Mouse (Mus musculus) MEL (cell line): ENCODE data around the gene Gm20708. TPM values are rescaled to one million over a fixed set of nuclear protein-coding genes. Genes with fewer than 3 reads are reported as not detected.
"Not testable (repeated sequence)": the region's sequence is repeated elsewhere in the genome, so short reads cannot be mapped to it uniquely, and the experiment has no call there.

Experiments
- DNase-seq: peaks from one replicate; pipeline ENCODE4 v3.0.0; 2011; ENCODE audit warnings: low read depth, low spot score
- H3K27ac ChIP-seq: 2 replicates; pipeline ENCODE4 v1.5.1; 2012; ENCODE audit warnings: low read depth, mild to moderate bottlenecking, control low read depth, low read length, moderate library complexity; ENCODE audit not compliant: control insufficient read depth
- H3K27me3 ChIP-seq, 2 experiments: fragments of 150-350 bp in 1 of 2; sonication (generic) in 1 of 2; 2 replicates each; pipeline ENCODE4 v1.6.1; 2012; ENCODE audit warnings: low read length in 2 of 2, mild to moderate bottlenecking in 2 of 2, improper control_type of control experiment in 1 of 2, moderate library complexity in 1 of 2; ENCODE audit not compliant: insufficient read depth in 2 of 2, control insufficient read depth in 1 of 2
- H3K36me3 ChIP-seq, 2 experiments: 2 replicates each; pipeline ENCODE4 v1.6.1; 2012 to 2014; ENCODE audit warnings: low read length in 2 of 2, improper control_type of control experiment in 1 of 2, inconsistent platforms in 1 of 2, mild to moderate bottlenecking in 1 of 2; ENCODE audit not compliant: insufficient read depth in 2 of 2, control insufficient read depth in 1 of 2
- H3K4me1 ChIP-seq, 2 experiments: fragments of 150-350 bp in 1 of 2; sonication (generic) in 1 of 2; 2 replicates each; pipeline ENCODE4 v1.6.1; 2012; ENCODE audit warnings: low read length in 2 of 2, improper control_type of control experiment in 1 of 2, mild to moderate bottlenecking in 1 of 2; ENCODE audit not compliant: insufficient read depth in 2 of 2, control insufficient read depth in 1 of 2
- H3K4me3 ChIP-seq, 2 experiments: fragments of 150-350 bp in 1 of 2; sonication (generic) in 1 of 2; 2 replicates each; pipeline ENCODE4 v1.5.1; 2012; ENCODE audit warnings: low read depth in 2 of 2, low read length in 2 of 2, mild to moderate bottlenecking in 2 of 2, moderate library complexity in 2 of 2, control low read depth in 1 of 2, improper control_type of control experiment in 1 of 2; ENCODE audit not compliant: control insufficient read depth in 1 of 2, insufficient read depth in 1 of 2
- H3K79me2 ChIP-seq: 2 replicates; pipeline ENCODE4 v1.6.1; 2012; ENCODE audit warnings: mild to moderate bottlenecking, low read length, moderate library complexity; ENCODE audit not compliant: control insufficient read depth, poor library complexity, insufficient read depth
- H3K9ac ChIP-seq: 2 replicates; pipeline ENCODE4 v1.6.1; 2012; ENCODE audit warnings: low read depth, mild to moderate bottlenecking, control low read depth, low read length, moderate library complexity; ENCODE audit not compliant: control insufficient read depth, poor library complexity, severe bottlenecking
- H3K9me3 ChIP-seq: fragments of 150-350 bp; sonication (generic); replicated peaks from 2 replicates; pipeline ENCODE4 v1.6.1; 2012; ENCODE audit warnings: mild to moderate bottlenecking, low read length, improper control_type of control experiment, moderate library complexity; ENCODE audit not compliant: insufficient read depth
- EP300 ChIP-seq, 2 experiments: IDR thresholded peaks; 2 replicates each; pipeline ENCODE4 v1.6.1; 2011; ENCODE audit warnings: improper control_type of control experiment in 2 of 2, low read length in 2 of 2, low read depth in 1 of 2, mild to moderate bottlenecking in 1 of 2
- ETS1 ChIP-seq: IDR thresholded peaks from 2 replicates; pipeline ENCODE4 v1.6.1; 2012; ENCODE audit warnings: low read depth, mild to moderate bottlenecking, inconsistent platforms, low read length, improper control_type of control experiment, moderate library complexity
- GABPA ChIP-seq: IDR thresholded peaks from 2 replicates; pipeline ENCODE4 v1.6.1; 2012; ENCODE audit warnings: low read depth, mild to moderate bottlenecking, inconsistent platforms, low read length, improper control_type of control experiment, moderate library complexity
- MAX ChIP-seq: IDR thresholded peaks from 2 replicates; pipeline ENCODE4 v1.6.1; 2011; ENCODE audit warnings: low read length, improper control_type of control experiment
- MYB ChIP-seq: IDR thresholded peaks from 2 replicates; pipeline ENCODE4 v1.6.1; 2011; ENCODE audit warnings: mild to moderate bottlenecking, low read depth, low read length, improper control_type of control experiment
- POLR2A ChIP-seq, 2 experiments: IDR thresholded peaks; 2 replicates each; pipeline ENCODE4 v1.6.1; 2011 to 2012; ENCODE audit warnings: low read length in 2 of 2, mild to moderate bottlenecking in 2 of 2, control low read depth in 1 of 2, improper control_type of control experiment in 1 of 2, low read depth in 1 of 2, moderate library complexity in 1 of 2; ENCODE audit not compliant: control insufficient read depth in 1 of 2, insufficient read depth in 1 of 2, poor library complexity in 1 of 2
- POLR2AphosphoS2 ChIP-seq: IDR thresholded peaks from 2 replicates; pipeline ENCODE4 v1.6.1; 2011; ENCODE audit warnings: low read length, improper control_type of control experiment
- POLR2AphosphoS5 ChIP-seq: IDR thresholded peaks from 2 replicates; pipeline ENCODE4 v1.6.1; 2012; ENCODE audit warnings: low read depth, borderline replicate concordance, mild to moderate bottlenecking, inconsistent platforms, low read length, moderate library complexity, mixed read lengths
- USF1 ChIP-seq: IDR thresholded peaks from 2 replicates; pipeline ENCODE4 v1.6.1; 2014; ENCODE audit warnings: low read depth, mild to moderate bottlenecking, inconsistent platforms, low read length, improper control_type of control experiment, moderate library complexity
- USF2 ChIP-seq, 2 experiments: IDR thresholded peaks; 2 replicates each; pipeline ENCODE4 v1.6.1; 2011 to 2012; ENCODE audit warnings: improper control_type of control experiment in 2 of 2, low read length in 2 of 2, borderline replicate concordance in 1 of 2, inconsistent platforms in 1 of 2, low read depth in 1 of 2, mild to moderate bottlenecking in 1 of 2; ENCODE audit not compliant: insufficient read depth in 1 of 2
- ZC3H11A ChIP-seq: IDR thresholded peaks from 2 replicates; pipeline ENCODE4 v1.6.1; 2012; ENCODE audit warnings: low read depth, mild to moderate bottlenecking, inconsistent platforms, low read length, improper control_type of control experiment
- ZKSCAN1 ChIP-seq: IDR thresholded peaks from 2 replicates; pipeline ENCODE4 v1.6.1; 2012; ENCODE audit warnings: low read depth, mild to moderate bottlenecking, inconsistent platforms, low read length, improper control_type of control experiment, moderate library complexity
- polyA plus RNA-seq, 2 experiments: library from polyadenylated mRNA; stranded (reverse) in 1 of 2; unstranded in 1 of 2; fragments of >175 nt in 1 of 2; fragments of >200 nt in 1 of 2; gene quantifications; 2 replicates each; pipeline versions ENCODE4 v1.2.1 to v1.2.4; 2012; ENCODE audit warnings: low replicate concordance in 2 of 2, low read depth in 1 of 2; ENCODE audit not compliant: insufficient read length in 2 of 2, insufficient read depth in 1 of 2, missing spikeins in 1 of 2
- total RNA-seq: library from RNA; depleted of rRNA; stranded (reverse); fragments of 300-350 nt; gene quantifications from 2 replicates; pipeline ENCODE4 v1.2.3, GENCODE M21; 2012

The Gm20708 gene
- total and polyA plus RNA-seq, 3 experiments, result 0.70 to 0.85 TPM; not detected in 1

DNA sequence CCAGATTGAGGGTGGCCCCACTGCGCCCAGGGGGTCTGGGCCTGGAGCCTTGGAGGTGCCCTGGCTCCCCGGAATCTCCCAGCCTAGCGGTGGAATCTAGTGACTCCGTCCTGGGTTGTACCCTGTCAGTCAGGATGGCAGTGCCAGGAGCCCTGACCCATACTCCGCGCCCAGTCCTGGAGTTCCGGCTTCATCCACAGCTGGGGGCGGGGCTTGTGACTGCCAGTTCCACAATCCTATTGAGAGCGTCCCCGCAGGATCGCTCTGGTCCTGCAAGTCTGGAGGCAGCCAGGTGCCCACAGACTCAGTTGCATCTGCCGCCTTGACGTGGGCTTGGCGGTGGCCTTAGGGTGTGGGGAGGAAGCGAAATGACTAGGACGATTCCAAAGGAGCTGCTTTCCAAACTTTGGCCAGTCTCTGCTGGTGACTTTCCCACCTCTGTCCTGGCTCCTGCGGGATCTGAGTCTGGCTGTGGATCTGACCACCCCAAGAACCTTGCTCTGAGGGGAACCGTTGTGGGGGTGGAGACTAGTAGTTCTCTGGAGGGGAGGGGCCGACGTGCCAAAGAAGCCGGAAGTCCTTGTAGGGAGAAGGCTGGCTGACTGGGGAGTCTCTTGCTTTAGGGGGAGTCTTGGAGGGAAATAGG lies 1.1 kb downstream of the Gm20708 start (continued):
- TF ChIP-seq MAX, result peak; percentile 8; the same call in 1 of the 2 replicates
- TF ChIP-seq ETS1, result no peak
- TF ChIP-seq USF2 (IDR thresholded peaks at IDR 0.05; ENCODE audit: borderline replicate concordance in 1 of 2, insufficient read depth in 1 of 2, low read depth in 1 of 2, low read length in 2 of 2), result no peak

DNA sequence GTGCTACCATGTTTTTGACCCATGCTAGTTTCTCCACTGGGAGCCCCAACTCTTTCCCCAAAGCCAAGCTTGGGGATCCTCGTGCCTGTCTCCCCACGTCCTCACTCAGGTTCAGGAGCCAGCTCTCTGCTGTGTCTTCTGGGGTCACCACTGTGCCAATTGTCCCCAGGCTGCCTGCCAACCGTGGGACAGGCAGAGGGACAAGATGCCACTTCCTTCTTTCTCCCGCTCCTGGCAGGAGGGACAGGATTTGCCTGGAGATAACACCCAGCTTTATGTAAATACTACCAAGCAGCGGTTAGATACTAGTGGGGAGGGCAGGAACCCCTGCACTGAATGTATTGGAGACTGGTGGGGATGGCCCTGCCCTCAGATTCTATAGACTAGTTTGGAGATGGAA lies 4.4 kb downstream of the Gm20708 start:
- no peak overlapping the region for H3K4me3 ChIP-seq
- H3K9ac ChIP-seq, result no peak overlapping the region
- no peaks in the 10 kb centered on the region for H3K27me3 ChIP-seq
- H3K9me3 ChIP-seq, result no peaks in the 10 kb centered on the region
- peaks cover 4 to 11% of the 10 kb centered on the region in 2 experiments for H3K4me1 ChIP-seq
- H3K27ac ChIP-seq, result no peak overlapping the region
- DNase-seq, result peak; percentile 30
- H3K36me3 ChIP-seq, result peaks cover 3 to 8% of the 10 kb centered on the region in 2 experiments; a peak in 2 of 4 replicates
- no peak for TF ChIP-seq ZKSCAN1
- TF ChIP-seq POLR2AphosphoS5, result no peak
- no peak for TF ChIP-seq POLR2A (IDR thresholded peaks at IDR 0.05; ENCODE audit: control insufficient read depth in 1 of 2, insufficient read depth in 1 of 2, low read depth in 1 of 2, low read length in 2 of 2, poor library complexity in 1 of 2)
- TF ChIP-seq USF1, result no peak
- H3K79me2 ChIP-seq, result peaks cover 36% of the 10 kb centered on the region

DNA sequence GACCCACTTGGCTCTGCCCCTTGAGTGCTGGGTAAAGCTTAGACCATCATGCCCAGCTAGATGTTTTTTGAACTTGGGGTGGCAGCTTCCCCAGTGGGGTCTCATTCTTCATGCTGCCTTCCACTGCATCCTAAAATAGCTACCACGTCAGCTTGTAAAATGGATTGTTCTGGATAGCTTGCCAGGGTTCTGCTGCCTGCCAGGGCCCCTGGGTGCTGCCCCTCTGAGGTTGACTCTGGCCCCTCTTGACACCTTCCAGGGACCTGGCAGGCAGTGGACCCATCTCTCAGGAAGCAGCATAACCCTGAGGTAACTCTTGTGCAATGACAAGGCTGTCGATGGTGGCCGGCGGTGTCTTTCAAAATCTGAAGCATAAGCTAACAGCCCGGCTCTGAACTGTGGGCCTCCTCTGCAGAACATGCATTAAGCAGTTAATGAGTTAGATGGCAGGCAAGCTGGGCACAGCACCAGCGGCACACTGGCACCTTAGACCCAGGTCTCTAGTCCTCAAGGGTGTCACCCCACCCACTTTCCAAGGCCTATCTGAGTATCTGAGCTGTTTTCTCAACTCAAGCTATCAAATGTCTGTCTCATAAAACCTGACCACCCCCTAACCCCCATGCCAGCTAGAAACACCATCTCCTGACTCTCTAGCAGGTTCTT lies 5.4 kb downstream of the Gm20708 start:
- peaks cover 32% of the 10 kb centered on the region for H3K79me2 ChIP-seq
- H3K27me3 ChIP-seq, result no peaks in the 10 kb centered on the region
- no peak overlapping the region for H3K4me3 ChIP-seq
- H3K36me3 ChIP-seq, result peaks cover 5% of the 10 kb centered on the region in 2 experiments; a peak in 3 of 4 replicates
- peak; percentile 19 for DNase-seq
- H3K4me1 ChIP-seq, result peaks cover 0 to 9% of the 10 kb centered on the region in 2 experiments; a peak in 3 of 4 replicates
- H3K9ac ChIP-seq, result no peak overlapping the region
- no peak overlapping the region for H3K27ac ChIP-seq
- no peaks in the 10 kb centered on the region for H3K9me3 ChIP-seq
- TF ChIP-seq GABPA (no peak), MYB (peak; percentile 23; the same call in 1 of the 2 replicates), POLR2A (IDR thresholded peaks at IDR 0.05; ENCODE audit: control insufficient read depth in 1 of 2, insufficient read depth in 1 of 2, low read depth in 1 of 2, low read length in 2 of 2, poor library complexity in 1 of 2) (peak in 1 of 2 experiments; percentile 18; a peak in 1 of 4 replicates), ZC3H11A (no peak), ETS1 (no peak), EP300 (IDR thresholded peaks at IDR 0.05; ENCODE audit: low read depth in 1 of 2, low read length in 2 of 2) (no peak), POLR2AphosphoS2 (no peak; the same call in 1 of the 2 replicates)

DNA sequence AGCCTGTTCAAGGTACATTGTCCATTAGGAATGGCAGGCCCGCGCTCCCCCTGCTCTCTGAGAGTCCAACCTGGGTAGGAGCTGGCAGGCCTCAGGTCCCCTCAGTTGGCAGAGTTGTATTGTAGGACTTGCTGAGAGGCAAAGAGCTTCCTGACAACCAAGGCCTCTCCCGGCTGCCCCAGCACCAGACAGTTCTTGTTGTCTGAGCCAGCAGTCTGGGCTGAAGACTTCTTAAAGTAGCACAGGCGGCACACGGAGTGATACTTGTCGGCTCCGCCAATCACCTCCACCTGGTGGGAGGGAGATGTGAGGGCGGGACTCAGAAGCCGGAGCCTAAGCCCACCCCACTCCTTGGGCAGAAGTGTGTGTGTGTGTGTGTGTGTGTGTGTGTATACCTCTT lies 6.4 kb downstream of the Gm20708 start:
- H3K27ac ChIP-seq, H3K9ac ChIP-seq, H3K4me1 ChIP-seq, H3K27me3 ChIP-seq, H3K9me3 ChIP-seq, H3K36me3 ChIP-seq, H3K4me3 ChIP-seq: not testable (repeated sequence)
- DNase-seq, result peak; percentile 15
- H3K79me2 ChIP-seq, result peaks cover 22% of the 10 kb centered on the region
